ENCODE assay signal across 17 mouse cellular contexts in genomic region chr9:43667974-43668373, GRCm38 (mm10).
"Had no signal": no experiment of that assay in that cellular context is flagged by ENCODE, and none has a peak within 500 bp of the region (broad histone marks: within the 10 kb centered on the region; RNA-seq: fewer than 3 reads in every experiment).

No protein-coding gene starts in this region.

- H3K4me2 ChIP-seq: lung, embryonic 15.5 days; midbrain, embryonic 11.5 days; midbrain, embryonic 13.5 days; midbrain, embryonic 15.5 days; neural tube, embryonic 12.5 days; stomach, embryonic 15.5 days had no signal

- H3K4me1 ChIP-seq: lung, embryonic 15.5 days; megakaryocyte, embryonic 14.5 days; midbrain, embryonic 13.5 days; midbrain, embryonic 15.5 days; neural tube, embryonic 12.5 days; stomach, embryonic 15.5 days had no signal

- H3K4me3 ChIP-seq: lung, embryonic 15.5 days; megakaryocyte, embryonic 14.5 days; midbrain, embryonic 13.5 days; midbrain, embryonic 15.5 days; neural tube, embryonic 12.5 days; stomach, embryonic 15.5 days had no signal

- H3K9ac ChIP-seq: lung, embryonic 15.5 days; midbrain, embryonic 13.5 days; midbrain, embryonic 15.5 days; neural tube, embryonic 12.5 days; stomach, embryonic 15.5 days had no signal

- DNase-seq: lung, adult 2 months; lung, postnatal 14 days; lung, postnatal 36 days; right cerebral cortex, postnatal 14 days; thymus, adult 2 months; thymus, postnatal 25 days; thymus, postnatal 4 days had no signal

- H3K36me3 ChIP-seq: lung, embryonic 15.5 days; midbrain, embryonic 13.5 days; midbrain, embryonic 15.5 days; neural tube, embryonic 12.5 days; stomach, embryonic 15.5 days had no signal

- H3K27ac ChIP-seq: lung, embryonic 15.5 days; macrophage; midbrain, embryonic 13.5 days; midbrain, embryonic 15.5 days; neural tube, embryonic 12.5 days; stomach, embryonic 15.5 days; stomach, postnatal 0 days had no signal

- H3K9me3 ChIP-seq: lung, embryonic 15.5 days; megakaryocyte, embryonic 14.5 days; midbrain, embryonic 13.5 days; midbrain, embryonic 15.5 days; neural tube, embryonic 12.5 days; stomach, embryonic 15.5 days had no signal

- H3K27me3 ChIP-seq: lung, embryonic 15.5 days; midbrain, embryonic 13.5 days; midbrain, embryonic 15.5 days; neural tube, embryonic 12.5 days; stomach, embryonic 15.5 days had no signal

- ATAC-seq: lung, postnatal 0 days; midbrain, embryonic 13.5 days; midbrain, embryonic 15.5 days had no signal
